Mouse (Mus musculus) stomach, postnatal 0 days (tissue): ENCODE results near the gene Ccdc43. TPM values are rescaled to one million over a fixed set of nuclear protein-coding genes. Genes with fewer than 3 reads are reported as not detected.
A peak's percentile ranks its signal among the peaks of the same experiment; 100 is the strongest.

Experiments
- ATAC-seq: fragments of 200-750 bp; cut with Nextera tagmentation; 2 replicates; pipeline ENCODE4 v1.8.0; 2017; ENCODE audit not compliant: low FRiP score, low TSS enrichment
- DNase-seq: peaks from one replicate; pipeline ENCODE4 v3.0.0-alpha.2; 2016; ENCODE audit warnings: low spot score
- H3K27ac ChIP-seq: fragments of 300-500 bp; sonication (generic); replicated peaks from 2 replicates; pipeline ENCODE4 v1.5.1; 2014; ENCODE audit warnings: mild to moderate bottlenecking, control low read depth
- H3K27me3 ChIP-seq: fragments of 300-500 bp; sonication (generic); 2 replicates; pipeline ENCODE4 v1.6.1; 2014; ENCODE audit warnings: low read length; ENCODE audit not compliant: control insufficient read depth, insufficient read depth
- H3K36me3 ChIP-seq: fragments of 300-500 bp; sonication (generic); 2 replicates; pipeline ENCODE4 v1.6.1; 2014; ENCODE audit warnings: low read length, mixed read lengths; ENCODE audit not compliant: control insufficient read depth, insufficient read depth
- H3K4me1 ChIP-seq: fragments of 300-500 bp; sonication (generic); replicated peaks from 2 replicates; pipeline ENCODE4 v1.6.1; 2014; ENCODE audit warnings: antibody characterized with exemption; ENCODE audit not compliant: control insufficient read depth, insufficient read depth
- H3K4me2 ChIP-seq: fragments of 300-500 bp; sonication (generic); replicated peaks from 2 replicates; pipeline ENCODE4 v1.6.1; 2014; ENCODE audit warnings: low read depth, mild to moderate bottlenecking, control low read depth, moderate library complexity
- H3K4me3 ChIP-seq: fragments of 300-500 bp; sonication (generic); 2 replicates; pipeline ENCODE4 v1.5.1; 2014; ENCODE audit warnings: low read depth, low read length, control low read depth
- H3K9ac ChIP-seq: fragments of 300-500 bp; sonication (generic); 2 replicates; pipeline ENCODE4 v1.6.1; 2014; ENCODE audit warnings: mild to moderate bottlenecking, low read length, control low read depth, mixed read lengths
- H3K9me3 ChIP-seq: fragments of 300-500 bp; sonication (generic); 2 replicates; pipeline ENCODE4 v1.6.1; 2016; ENCODE audit warnings: low read length; ENCODE audit not compliant: control insufficient read depth
- CTCF ChIP-seq: IDR thresholded peaks from 2 replicates; pipeline ENCODE4 v1.5.1; 2016; ENCODE audit warnings: antibody characterized with exemption, low read depth, mild to moderate bottlenecking, moderate library complexity
- EP300 ChIP-seq: optimal IDR thresholded peaks from 2 replicates; pipeline ENCODE3; 2016; ENCODE audit warnings: antibody characterized with exemption
- WGBS: fragments of 180-500 bp; shearing (Covaris S2); extraction: QIAGEN DNeasy Blood & Tissue Kit; methylation state at CpG from one replicate; pipeline ENCODE4 v1.1.7; 2014; 5-methylcytosine and 5-hydroxymethylcytosine counted together
- polyA plus RNA-seq: library from polyadenylated mRNA; unstranded; fragments of >200 nt; fragmentation: Nextera tagmentation; extraction: Ambion mirVana; gene quantifications from 2 replicates; pipeline ENCODE4 v1.2.1, GENCODE M21; 2015

Ccdc43 gene
- polyA plus RNA-seq, 1 experiment from 2014 or later = 19.0 TPM

GRCm38 (mm10) chr11:102698018-102698476, 465 bp upstream of the Ccdc43 start:
- no peaks in the 10 kb centered on the region for H3K9me3 ChIP-seq
- no peak; the same call in 1 of the 2 replicates for TF ChIP-seq CTCF
- no peak for TF ChIP-seq EP300
- no peaks in the 10 kb centered on the region; the same call in 1 of the 2 replicates for H3K4me1 ChIP-seq
- ATAC-seq (peak; percentile 53), DNase-seq (no peak)
- peak overlapping the region; percentile 77 for H3K4me3 ChIP-seq
- no peaks in the 10 kb centered on the region for H3K36me3 ChIP-seq
- no peaks in the 10 kb centered on the region for H3K27me3 ChIP-seq
- H3K9ac ChIP-seq = peak overlapping the region; percentile 82
- peak overlapping the region; percentile 85 for H3K4me2 ChIP-seq
- H3K27ac ChIP-seq = no peak overlapping the region; the same call in 1 of the 2 replicates
- 16% methylated on average over 9 of the region's 9 CpGs for WGBS

- Histone ChIP-seq H3K4me2 (no peak overlapping the region), H3K27me3 (no peaks in the 10 kb centered on the region), H3K4me3 (no peak overlapping the region), H3K36me3 (no peaks in the 10 kb centered on the region), H3K27ac (no peak overlapping the region), H3K4me1 (no peaks in the 10 kb centered on the region; the same call in 1 of the 2 replicates), H3K9ac (no peak overlapping the region), H3K9me3 (no peaks in the 10 kb centered on the region)
- TF ChIP-seq EP300 = no peak
- no peak for TF ChIP-seq CTCF
- no peak for DNase-seq
- no peak for ATAC-seq
- WGBS = 87% methylated on average over 7 of the region's 7 CpGs
Observed at GRCm38 (mm10) chr11:102695289-102695688, 2.3 kb downstream of the Ccdc43 start.

DNA sequence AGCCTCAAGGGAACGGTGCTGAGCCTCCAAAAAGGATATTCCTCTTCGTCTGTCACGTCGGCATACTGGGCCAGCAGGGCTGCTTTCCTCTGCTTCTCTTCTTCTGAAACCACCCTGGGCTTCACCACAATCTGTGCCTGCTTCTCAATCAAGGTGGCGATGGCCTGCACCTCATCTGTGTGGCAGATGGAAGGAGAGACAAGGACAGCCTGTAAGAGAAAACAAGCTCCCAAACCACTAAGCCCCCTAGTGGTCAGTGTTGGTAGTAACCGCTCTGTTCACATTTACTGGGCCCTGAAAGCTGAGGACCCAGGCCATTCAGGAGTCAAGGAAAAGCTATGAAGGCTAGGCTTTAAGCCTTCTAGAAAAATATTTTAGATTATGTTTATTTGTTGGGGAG, 7.4 kb downstream of the Ccdc43 start:
- no peak overlapping the region for H3K4me2 ChIP-seq
- no peak for TF ChIP-seq EP300
- TF ChIP-seq CTCF = peak; percentile 87
- no peak overlapping the region for H3K9ac ChIP-seq
- no peak for ATAC-seq
- 0 out of 2 replicates have a peak, but pooled peaks cover 4% of the 10 kb centered on the region for H3K36me3 ChIP-seq
- no peak overlapping the region for H3K27ac ChIP-seq
- no peaks in the 10 kb centered on the region for H3K27me3 ChIP-seq
- no peaks in the 10 kb centered on the region for H3K9me3 ChIP-seq
- no peak overlapping the region for H3K4me3 ChIP-seq
- DNase-seq = peak; percentile 62
- no peaks in the 10 kb centered on the region for H3K4me1 ChIP-seq
- WGBS = 64% methylated on average over 6 of the region's 6 CpGs

GRCm38 (mm10) chr11:102665637-102666435, 31.7 kb downstream of the Ccdc43 start:
- no peak for TF ChIP-seq EP300
- TF ChIP-seq CTCF = no peak
- Histone ChIP-seq H3K4me3 (peak overlapping the region; percentile 2; the same call in 1 of the 2 replicates), H3K9me3 (no peaks in the 10 kb centered on the region), H3K4me1 (no peaks in the 10 kb centered on the region), H3K9ac (no peak overlapping the region), H3K27me3 (0 out of 2 replicates have a peak, but pooled peaks cover 2% of the 10 kb centered on the region), H3K4me2 (0 out of 2 replicates have a peak overlapping the region, but pooled peaks have one; percentile 8), H3K27ac (no peak overlapping the region), H3K36me3 (no peaks in the 10 kb centered on the region)
- ATAC-seq (0 out of 2 replicates have a peak, but pooled peaks have one; percentile 12), DNase-seq (no peak)
- WGBS = 45% methylated on average over 83 of the region's 84 CpGs

GRCm38 (mm10) chr11:102665151-102665550, 32.4 kb downstream of the Ccdc43 start:
- no peak for DNase-seq
- TF ChIP-seq EP300 (no peak), CTCF (no peak)
- Histone ChIP-seq H3K36me3 (no peaks in the 10 kb centered on the region), H3K27ac (no peak overlapping the region), H3K27me3 (0 out of 2 replicates have a peak, but pooled peaks cover 2% of the 10 kb centered on the region), H3K4me3 (no peak overlapping the region), H3K9ac (no peak overlapping the region), H3K4me1 (no peaks in the 10 kb centered on the region), H3K9me3 (no peaks in the 10 kb centered on the region), H3K4me2 (no peak overlapping the region)
- ATAC-seq = 0 out of 2 replicates have a peak, but pooled peaks have one; percentile 26
- 63% methylated on average over 26 of the region's 33 CpGs for WGBS

DNA sequence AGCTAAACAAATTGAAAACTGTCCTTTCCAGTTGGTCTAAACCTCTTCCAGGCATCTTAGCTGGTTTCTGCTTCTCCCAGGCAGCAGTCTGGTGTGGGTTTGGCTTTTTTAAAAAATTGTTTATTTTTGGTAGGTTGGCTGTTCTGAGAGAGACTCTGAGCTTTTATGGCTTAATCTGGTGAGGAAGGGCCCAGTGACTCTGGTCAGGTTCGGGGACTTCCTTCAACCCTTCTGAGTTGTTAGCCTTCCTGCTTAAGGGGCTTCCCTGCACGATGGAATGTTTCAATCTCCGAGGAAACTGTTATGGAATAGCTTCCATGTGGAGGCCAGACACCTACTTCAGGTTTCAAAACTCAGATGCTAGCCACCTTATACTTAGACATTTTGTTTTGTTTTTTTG, 34.2 kb downstream of the Ccdc43 start, which contains the start of gene Meioc:
Gene Meioc (plus strand): TSS at position 301 of the 400 bp plus-strand sequence.
- Histone ChIP-seq H3K9ac (no peak within 1 kb of the TSS), H3K4me1 (no peaks in the 10 kb centered on the region), H3K27me3 (0 out of 2 replicates have a peak, but pooled peaks cover 2% of the 10 kb centered on the region), H3K4me3 (no peak within 1 kb of the TSS), H3K4me2 (no peak within 1 kb of the TSS), H3K27ac (no peak within 1 kb of the TSS), H3K9me3 (no peaks in the 10 kb centered on the region), H3K36me3 (no peaks in the 10 kb centered on the region)
- WGBS = 54% methylated on average over 3 of the region's 3 CpGs
- no peak for TF ChIP-seq CTCF
- TF ChIP-seq EP300 = no peak
- no peak for DNase-seq
- ATAC-seq = no peak
